Mouse (Mus musculus): ENCODE measurements at regions not wholly inside any gene's neighbourhood (a gene's known extent, or its start where the extent isn't known, plus 50 kb on each side); places are given as distances from the start of the nearest gene placed in this dataset.

- Histone ChIP-seq H3K27me3 (ENCODE audit: control insufficient read depth, insufficient read depth, low read length) (no peaks in the 10 kb centered on the region), H3K4me2 (replicated peaks; ENCODE audit: low read depth, low read length) (no peak overlapping the region), H3K4me3 (ENCODE audit: low read depth, low read length) (no peak overlapping the region), H3K9me3 (ENCODE audit: control insufficient read depth, low read depth, low read length) (no peaks in the 10 kb centered on the region), H3K36me3 (ENCODE audit: control insufficient read depth, insufficient read depth, low read length) (no peaks in the 10 kb centered on the region), H3K4me1 (ENCODE audit: control insufficient read depth, insufficient read depth, low read length) (no peaks in the 10 kb centered on the region), H3K9ac (replicated peaks; ENCODE audit: low read depth, low read length) (no peak overlapping the region), H3K27ac (ENCODE audit: low read length) (no peak overlapping the region)
- 39% methylated on average over 2 of the region's 2 CpGs for WGBS
- ATAC-seq (ENCODE audit: insufficient number of reproducible peaks, insufficient read depth, low FRiP score, low read depth): no peak
Observed at GRCm38 (mm10) chr14:73999409-73999909, 338.4 kb downstream of the Gm21750 start.

DNA sequence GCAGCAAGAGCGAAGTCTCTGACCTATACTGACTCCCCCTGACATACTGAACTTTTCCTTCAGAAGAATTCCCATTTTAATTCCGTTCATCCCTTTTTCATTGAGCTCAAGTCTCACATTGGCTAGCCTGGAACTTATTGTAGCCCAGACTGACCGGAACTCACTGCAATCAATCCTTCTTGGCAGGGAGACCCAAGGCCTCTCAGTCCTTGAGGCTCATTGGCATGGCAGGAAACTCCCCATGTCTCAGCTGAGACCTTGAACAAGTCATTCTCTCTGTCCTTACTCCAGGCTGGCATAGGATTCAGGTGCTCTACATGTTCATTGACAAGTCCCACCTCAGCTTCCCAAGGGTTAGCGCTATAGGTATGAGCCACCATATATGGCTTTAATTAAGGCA lies 345.9 kb downstream of the Gm21750 start:
- ATAC-seq (ENCODE audit: insufficient number of reproducible peaks, insufficient read depth, low FRiP score, low read depth): no peak
- no peaks in the 10 kb centered on the region for H3K9me3 ChIP-seq (ENCODE audit: control insufficient read depth, low read depth, low read length)
- H3K4me2 ChIP-seq (replicated peaks; ENCODE audit: low read depth, low read length): no peak overlapping the region
- no peak overlapping the region for H3K4me3 ChIP-seq (ENCODE audit: low read depth, low read length)
- H3K4me1 ChIP-seq (ENCODE audit: control insufficient read depth, insufficient read depth, low read length): no peaks in the 10 kb centered on the region
- 88% methylated on average over 4 of the region's 4 CpGs for WGBS
- no peaks in the 10 kb centered on the region for H3K27me3 ChIP-seq (ENCODE audit: control insufficient read depth, insufficient read depth, low read length)
- H3K9ac ChIP-seq (replicated peaks; ENCODE audit: low read depth, low read length): no peak overlapping the region
- H3K36me3 ChIP-seq (ENCODE audit: control insufficient read depth, insufficient read depth, low read length): no peaks in the 10 kb centered on the region
- H3K27ac ChIP-seq (ENCODE audit: low read length): no peak overlapping the region

DNA sequence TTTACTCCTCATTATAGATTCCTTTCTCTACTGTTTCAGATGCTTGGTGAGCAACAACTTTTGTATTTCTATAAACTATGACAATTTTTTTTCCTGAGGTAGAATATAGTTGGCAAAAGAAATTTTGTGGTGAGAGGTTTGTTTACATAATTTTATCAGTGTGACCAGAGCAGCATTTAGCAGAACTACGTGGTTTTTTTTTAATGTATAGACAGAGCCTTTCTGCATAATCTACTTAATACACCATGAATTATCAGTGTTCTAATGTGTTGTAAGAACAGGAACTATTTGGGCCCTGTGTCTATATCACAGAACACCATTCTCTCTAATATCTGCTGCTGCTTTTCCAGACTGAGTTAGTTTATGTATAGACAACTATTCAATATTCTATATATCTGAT lies 350.5 kb downstream of the Gm21750 start:
- no peaks in the 10 kb centered on the region for H3K9me3 ChIP-seq (ENCODE audit: control insufficient read depth, low read depth, low read length)
- 40% methylated on average over 1 of the region's 1 CpGs for WGBS
- H3K4me2 ChIP-seq (replicated peaks; ENCODE audit: low read depth, low read length): no peak overlapping the region
- no peak for ATAC-seq (ENCODE audit: insufficient number of reproducible peaks, insufficient read depth, low FRiP score, low read depth)
- no peaks in the 10 kb centered on the region for H3K4me1 ChIP-seq (ENCODE audit: control insufficient read depth, insufficient read depth, low read length)
- H3K27ac ChIP-seq (ENCODE audit: low read length): no peak overlapping the region
- H3K9ac ChIP-seq (replicated peaks; ENCODE audit: low read depth, low read length): no peak overlapping the region
- H3K27me3 ChIP-seq (ENCODE audit: control insufficient read depth, insufficient read depth, low read length): no peaks in the 10 kb centered on the region
- H3K36me3 ChIP-seq (ENCODE audit: control insufficient read depth, insufficient read depth, low read length): no peaks in the 10 kb centered on the region
- H3K4me3 ChIP-seq (ENCODE audit: low read depth, low read length): no peak overlapping the region

GRCm38 (mm10) chr14:74019421-74019820 lies 358.4 kb downstream of the Gm21750 start:
- H3K27ac ChIP-seq (ENCODE audit: low read length): no peak overlapping the region
- ATAC-seq (ENCODE audit: insufficient number of reproducible peaks, insufficient read depth, low FRiP score, low read depth): no peak
- H3K27me3 ChIP-seq (ENCODE audit: control insufficient read depth, insufficient read depth, low read length): no peaks in the 10 kb centered on the region
- H3K4me3 ChIP-seq (ENCODE audit: low read depth, low read length): no peak overlapping the region
- WGBS: 45% methylated on average over 2 of the region's 2 CpGs
- H3K9ac ChIP-seq (replicated peaks; ENCODE audit: low read depth, low read length): no peak overlapping the region
- H3K4me2 ChIP-seq (replicated peaks; ENCODE audit: low read depth, low read length): no peak overlapping the region
- H3K9me3 ChIP-seq (ENCODE audit: control insufficient read depth, low read depth, low read length): no peaks in the 10 kb centered on the region
- no peaks in the 10 kb centered on the region for H3K4me1 ChIP-seq (ENCODE audit: control insufficient read depth, insufficient read depth, low read length)
- H3K36me3 ChIP-seq (ENCODE audit: control insufficient read depth, insufficient read depth, low read length): no peaks in the 10 kb centered on the region

GRCm38 (mm10) chr14:74047009-74047694 lies 386.1 kb downstream of the Gm21750 start:
- no peaks in the 10 kb centered on the region for H3K36me3 ChIP-seq (ENCODE audit: control insufficient read depth, insufficient read depth, low read length)
- H3K4me1 ChIP-seq (ENCODE audit: control insufficient read depth, insufficient read depth, low read length): no peaks in the 10 kb centered on the region
- no peaks in the 10 kb centered on the region for H3K9me3 ChIP-seq (ENCODE audit: control insufficient read depth, low read depth, low read length)
- no peaks in the 10 kb centered on the region for H3K27me3 ChIP-seq (ENCODE audit: control insufficient read depth, insufficient read depth, low read length)
- H3K4me2 ChIP-seq (replicated peaks; ENCODE audit: low read depth, low read length): no peak overlapping the region
- WGBS: 67% methylated on average over 5 of the region's 5 CpGs
- no peak overlapping the region for H3K27ac ChIP-seq (ENCODE audit: low read length)
- no peak for ATAC-seq (ENCODE audit: insufficient number of reproducible peaks, insufficient read depth, low FRiP score, low read depth)
- H3K4me3 ChIP-seq (ENCODE audit: low read depth, low read length): no peak overlapping the region
- no peak overlapping the region for H3K9ac ChIP-seq (replicated peaks; ENCODE audit: low read depth, low read length)

- Histone ChIP-seq H3K9me3 (ENCODE audit: control insufficient read depth, low read depth, low read length) (no peaks in the 10 kb centered on the region), H3K4me2 (replicated peaks; ENCODE audit: low read depth, low read length) (no peak overlapping the region), H3K9ac (replicated peaks; ENCODE audit: low read depth, low read length) (no peak overlapping the region), H3K4me1 (ENCODE audit: control insufficient read depth, insufficient read depth, low read length) (no peaks in the 10 kb centered on the region), H3K27ac (ENCODE audit: low read length) (no peak overlapping the region), H3K4me3 (ENCODE audit: low read depth, low read length) (no peak overlapping the region), H3K27me3 (ENCODE audit: control insufficient read depth, insufficient read depth, low read length) (no peaks in the 10 kb centered on the region), H3K36me3 (ENCODE audit: control insufficient read depth, insufficient read depth, low read length) (no peaks in the 10 kb centered on the region)
- WGBS: 83% methylated on average over 6 of the region's 6 CpGs
- no peak for ATAC-seq (ENCODE audit: insufficient number of reproducible peaks, insufficient read depth, low FRiP score, low read depth)
Observed at GRCm38 (mm10) chr14:74047695-74048280, 386.8 kb downstream of the Gm21750 start.

DNA sequence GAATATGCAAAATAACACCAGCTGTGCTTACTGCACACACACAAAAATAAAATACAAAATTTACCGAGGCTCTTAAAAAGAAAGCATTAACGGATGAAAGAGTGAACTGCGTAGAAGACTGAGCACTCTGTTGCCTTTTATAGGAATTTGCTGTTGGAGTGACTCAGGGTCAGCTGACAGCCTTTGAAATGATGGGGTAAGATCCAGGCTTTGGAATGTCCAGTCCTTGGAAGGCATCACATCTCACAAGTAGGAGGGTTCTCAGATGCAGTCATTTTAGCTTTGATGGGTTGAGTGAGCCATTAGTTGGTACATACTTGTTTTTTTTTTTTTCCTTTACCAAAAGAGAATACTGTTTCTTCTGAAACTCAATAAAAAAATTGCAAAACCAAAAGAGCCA lies 387.4 kb downstream of the Gm21750 start:
- H3K27ac ChIP-seq (ENCODE audit: low read length): no peak overlapping the region
- WGBS: 83% methylated on average over 3 of the region's 3 CpGs
- no peak for ATAC-seq (ENCODE audit: insufficient number of reproducible peaks, insufficient read depth, low FRiP score, low read depth)
- H3K4me3 ChIP-seq (ENCODE audit: low read depth, low read length): no peak overlapping the region
- no peak overlapping the region for H3K4me2 ChIP-seq (replicated peaks; ENCODE audit: low read depth, low read length)
- no peak overlapping the region for H3K9ac ChIP-seq (replicated peaks; ENCODE audit: low read depth, low read length)
- H3K4me1 ChIP-seq (ENCODE audit: control insufficient read depth, insufficient read depth, low read length): no peaks in the 10 kb centered on the region
- no peaks in the 10 kb centered on the region for H3K27me3 ChIP-seq (ENCODE audit: control insufficient read depth, insufficient read depth, low read length)
- H3K36me3 ChIP-seq (ENCODE audit: control insufficient read depth, insufficient read depth, low read length): no peaks in the 10 kb centered on the region
- H3K9me3 ChIP-seq (ENCODE audit: control insufficient read depth, low read depth, low read length): no peaks in the 10 kb centered on the region

DNA sequence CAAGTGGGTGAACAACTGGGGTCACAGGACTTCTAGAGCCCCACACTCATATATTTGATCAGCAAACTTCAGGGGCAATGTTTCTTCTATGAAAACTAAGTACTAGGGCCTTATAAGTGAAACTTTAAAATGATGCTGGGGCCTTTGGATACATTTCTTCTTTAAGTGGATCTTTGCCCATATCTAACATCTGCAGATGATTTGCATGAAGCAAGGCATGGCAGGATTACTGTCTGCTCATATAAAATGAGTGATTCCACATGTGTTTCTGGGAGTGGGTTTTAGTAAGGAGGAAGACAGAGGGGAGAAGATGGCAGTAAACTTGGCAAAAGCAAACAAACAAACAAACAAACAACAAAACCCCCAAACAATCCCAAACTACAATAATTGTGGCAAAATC lies 405.0 kb downstream of the Gm21750 start:
- Histone ChIP-seq H3K4me1 (ENCODE audit: control insufficient read depth, insufficient read depth, low read length) (no peaks in the 10 kb centered on the region), H3K27me3 (ENCODE audit: control insufficient read depth, insufficient read depth, low read length) (no peaks in the 10 kb centered on the region), H3K36me3 (ENCODE audit: control insufficient read depth, insufficient read depth, low read length) (no peaks in the 10 kb centered on the region), H3K27ac (ENCODE audit: low read length) (no peak overlapping the region), H3K4me3 (ENCODE audit: low read depth, low read length) (no peak overlapping the region), H3K4me2 (replicated peaks; ENCODE audit: low read depth, low read length) (no peak overlapping the region), H3K9me3 (ENCODE audit: control insufficient read depth, low read depth, low read length) (no peaks in the 10 kb centered on the region), H3K9ac (replicated peaks; ENCODE audit: low read depth, low read length) (no peak overlapping the region)
- no peak for ATAC-seq (ENCODE audit: insufficient number of reproducible peaks, insufficient read depth, low FRiP score, low read depth)

GRCm38 (mm10) chr14:74093016-74093415 lies 432.0 kb downstream of the Gm21750 start:
- H3K4me3 ChIP-seq (ENCODE audit: low read depth, low read length): no peak overlapping the region
- H3K27me3 ChIP-seq (ENCODE audit: control insufficient read depth, insufficient read depth, low read length): no peaks in the 10 kb centered on the region
- ATAC-seq (ENCODE audit: insufficient number of reproducible peaks, insufficient read depth, low FRiP score, low read depth): no peak
- no peaks in the 10 kb centered on the region for H3K4me1 ChIP-seq (ENCODE audit: control insufficient read depth, insufficient read depth, low read length)
- no peak overlapping the region for H3K27ac ChIP-seq (ENCODE audit: low read length)
- H3K36me3 ChIP-seq (ENCODE audit: control insufficient read depth, insufficient read depth, low read length): no peaks in the 10 kb centered on the region
- WGBS: 55% methylated on average over 2 of the region's 2 CpGs
- H3K9ac ChIP-seq (replicated peaks; ENCODE audit: low read depth, low read length): no peak overlapping the region
- H3K9me3 ChIP-seq (ENCODE audit: control insufficient read depth, low read depth, low read length): no peaks in the 10 kb centered on the region
- H3K4me2 ChIP-seq (replicated peaks; ENCODE audit: low read depth, low read length): no peak overlapping the region
